Mouse (Mus musculus): ENCODE results near the gene Ralgapa2.

Gene Ralgapa2

GRCm38 (mm10) chr2:146258736-146259469 is 253.2 kb downstream of the Ralgapa2 start:
- DNase-seq (ENCODE audit: low spot score in 2 of 2): no peak

- DNase-seq (ENCODE audit: low spot score in 2 of 2): no peak
Observed at GRCm38 (mm10) chr2:146257609-146258008, 254.5 kb downstream of the Ralgapa2 start.

- no peak for DNase-seq (ENCODE audit: low spot score in 2 of 2)
Observed at GRCm38 (mm10) chr2:146257037-146257436, 255.1 kb downstream of the Ralgapa2 start.

- DNase-seq (ENCODE audit: low spot score in 2 of 2): no peak
Observed at GRCm38 (mm10) chr2:146256321-146256875, 255.7 kb downstream of the Ralgapa2 start.

GRCm38 (mm10) chr2:146255636-146256035 is 256.5 kb downstream of the Ralgapa2 start:
- no peak for DNase-seq (ENCODE audit: low spot score in 2 of 2)

- no peak for DNase-seq (ENCODE audit: low spot score in 2 of 2)
Observed at GRCm38 (mm10) chr2:146254387-146254786, 257.8 kb downstream of the Ralgapa2 start.

- no peak for DNase-seq (ENCODE audit: low spot score in 2 of 2)
Observed at GRCm38 (mm10) chr2:146250236-146250904, 261.8 kb downstream of the Ralgapa2 start.

- DNase-seq (ENCODE audit: low spot score in 2 of 2): no peak
Observed at GRCm38 (mm10) chr2:146249033-146249432, 263.1 kb downstream of the Ralgapa2 start.

GRCm38 (mm10) chr2:146247576-146247975 is 264.6 kb downstream of the Ralgapa2 start:
- DNase-seq (ENCODE audit: low spot score in 2 of 2): no peak

- no peak for DNase-seq (ENCODE audit: low spot score in 2 of 2)
Observed at GRCm38 (mm10) chr2:146246409-146247075, 265.6 kb downstream of the Ralgapa2 start.

GRCm38 (mm10) chr2:146245401-146245800 is 266.7 kb downstream of the Ralgapa2 start:
- no peak for DNase-seq (ENCODE audit: low spot score in 2 of 2)

GRCm38 (mm10) chr2:146244049-146244448 is 268.1 kb downstream of the Ralgapa2 start:
- no peak for DNase-seq (ENCODE audit: low spot score in 2 of 2)

GRCm38 (mm10) chr2:146239196-146239747 is 272.9 kb downstream of the Ralgapa2 start:
- DNase-seq (ENCODE audit: low spot score in 2 of 2): no peak

- DNase-seq (ENCODE audit: low spot score in 2 of 2): no peak
Observed at GRCm38 (mm10) chr2:146231485-146231884, 280.7 kb downstream of the Ralgapa2 start.

- no peak for DNase-seq (ENCODE audit: low spot score in 2 of 2)
Observed at GRCm38 (mm10) chr2:146228435-146228834, 283.7 kb downstream of the Ralgapa2 start.

GRCm38 (mm10) chr2:146227646-146228045 is 284.5 kb downstream of the Ralgapa2 start:
- DNase-seq (ENCODE audit: low spot score in 2 of 2): no peak

- no peak for DNase-seq (ENCODE audit: low spot score in 2 of 2)
Observed at GRCm38 (mm10) chr2:146226484-146226883, 285.7 kb downstream of the Ralgapa2 start.

- DNase-seq (ENCODE audit: low spot score in 2 of 2): no peak
Observed at GRCm38 (mm10) chr2:146225818-146226217, 286.3 kb downstream of the Ralgapa2 start.

GRCm38 (mm10) chr2:146224141-146224540 is 288.0 kb downstream of the Ralgapa2 start:
- DNase-seq (ENCODE audit: low spot score in 2 of 2): no peak

GRCm38 (mm10) chr2:146223176-146223905 is 288.8 kb downstream of the Ralgapa2 start:
- DNase-seq (ENCODE audit: low spot score in 2 of 2): no peak
